Mouse (Mus musculus): ENCODE measurements at regions not wholly inside any gene's neighbourhood (a gene's known extent, or its start where the extent isn't known, plus 50 kb on each side); places are given as distances from the start of the nearest gene placed in this dataset.
"Not testable (repeated sequence)": the region's sequence is repeated elsewhere in the genome, so short reads cannot be mapped to it uniquely, and the experiment has no call there.

DNA sequence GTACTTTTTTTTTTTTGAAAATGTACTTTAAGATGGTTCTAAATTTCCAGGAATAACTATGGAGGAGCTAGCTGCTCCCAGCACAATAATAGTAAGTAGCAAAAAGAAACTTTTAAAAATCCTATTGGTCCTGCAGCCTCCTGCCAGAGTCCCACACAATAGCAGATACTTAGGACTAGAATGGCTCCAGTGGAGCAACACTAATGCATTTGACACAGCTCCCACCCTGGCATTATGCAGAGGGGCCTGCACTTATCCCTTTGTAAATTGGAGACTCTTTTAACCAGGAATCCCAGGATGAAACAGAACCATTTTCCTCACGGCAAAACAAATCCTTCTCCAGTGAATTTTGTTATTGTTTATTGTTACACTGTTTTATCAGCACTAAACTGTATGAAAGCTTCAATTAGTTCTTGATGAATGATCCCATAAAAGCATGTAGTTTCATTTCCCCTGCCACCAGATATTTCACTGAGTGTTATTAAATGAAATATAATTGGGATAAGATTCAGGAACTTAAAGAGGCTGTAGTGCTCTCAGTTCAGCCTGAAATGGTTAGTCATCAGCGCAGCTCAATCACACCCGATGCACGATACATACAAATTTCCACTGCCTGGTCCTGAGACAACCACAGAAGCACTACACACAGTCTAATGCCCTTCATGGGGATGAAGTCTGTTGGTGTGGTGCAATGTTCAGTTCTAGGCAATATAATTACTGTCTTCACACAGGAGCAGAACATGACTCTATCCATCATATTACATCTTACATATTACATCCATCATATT lies 708.6 kb upstream of the Mms22l start:
- DNase-seq (ENCODE audit: low spot score): peak; percentile 90

DNA sequence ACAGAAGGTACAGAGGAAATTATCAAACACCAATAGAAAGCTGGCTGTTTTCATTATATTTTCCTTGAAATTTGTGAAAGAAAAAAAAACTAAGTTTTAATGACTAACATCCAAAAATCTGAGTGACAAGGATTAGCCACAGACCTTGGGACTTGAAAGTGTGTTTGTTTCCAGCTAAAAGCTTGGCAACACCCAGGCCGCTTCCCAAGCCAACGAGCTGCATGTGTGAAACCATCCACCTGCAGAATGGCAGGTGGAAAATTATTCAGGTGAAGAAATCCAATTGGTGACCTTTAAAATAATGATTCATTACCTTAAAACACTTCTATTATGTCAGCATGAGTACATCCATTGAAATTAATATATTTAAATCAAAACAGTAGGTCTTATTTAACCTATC lies 672.7 kb upstream of the Mms22l start:
- no peak for DNase-seq (ENCODE audit: low spot score)

DNA sequence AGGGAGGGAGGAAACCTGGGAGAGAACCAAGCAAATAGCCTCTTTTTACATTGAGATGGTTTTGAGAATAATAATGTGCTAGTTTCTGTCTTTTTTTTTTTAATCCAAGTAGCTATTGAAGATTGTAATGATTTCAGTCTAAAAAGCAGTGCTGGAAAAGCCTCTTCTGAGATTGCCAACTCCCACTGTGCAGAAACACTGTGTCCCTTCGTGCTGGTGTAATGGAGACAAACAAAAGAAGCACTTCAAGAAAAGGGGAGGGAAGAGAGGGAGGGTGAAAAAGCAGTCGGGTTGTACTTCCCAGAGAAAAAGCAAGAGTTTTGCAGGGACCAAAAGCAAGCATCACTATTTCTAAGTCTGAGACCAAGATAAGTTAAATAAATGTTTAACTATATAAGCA lies 669.4 kb upstream of the Mms22l start:
- DNase-seq (ENCODE audit: low spot score): peak; percentile 29

DNA sequence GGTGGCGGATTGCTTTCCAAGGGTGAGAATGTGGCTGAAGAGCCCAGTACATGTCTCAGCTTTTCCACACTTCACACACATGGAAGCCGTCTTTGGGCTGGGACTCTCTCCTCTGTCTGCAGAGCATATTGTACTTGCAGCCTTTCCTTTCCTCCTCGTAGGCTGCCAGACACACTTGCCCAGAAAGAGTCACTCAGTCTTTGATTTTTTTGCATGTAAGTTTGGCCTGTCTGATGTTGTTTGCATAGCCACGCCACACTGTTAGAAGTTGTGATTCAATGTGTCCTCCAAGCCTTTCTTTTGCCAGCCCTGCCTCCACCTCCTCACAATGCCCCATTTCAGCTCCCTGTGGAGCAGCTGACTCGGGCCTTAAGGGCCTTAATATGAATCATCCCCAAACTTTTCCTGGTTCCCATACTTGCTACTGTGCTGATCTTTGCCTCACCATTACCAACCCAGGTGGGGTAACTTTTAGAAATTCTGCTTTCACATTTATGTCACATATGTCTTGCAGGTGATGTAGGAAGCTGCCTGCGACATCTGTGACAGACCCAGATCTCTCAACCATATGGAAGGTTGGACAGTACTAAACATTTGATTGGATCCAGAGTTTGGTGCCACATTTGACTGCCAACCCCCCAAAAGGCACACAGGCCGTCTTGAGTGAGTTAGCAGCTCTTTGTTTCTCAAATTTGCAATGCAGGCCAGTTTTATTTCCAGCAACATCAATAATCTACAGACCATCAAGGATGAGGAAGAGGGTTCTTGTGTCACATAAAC lies 663.7 kb upstream of the Mms22l start:
- no peak for DNase-seq (ENCODE audit: low spot score)

DNA sequence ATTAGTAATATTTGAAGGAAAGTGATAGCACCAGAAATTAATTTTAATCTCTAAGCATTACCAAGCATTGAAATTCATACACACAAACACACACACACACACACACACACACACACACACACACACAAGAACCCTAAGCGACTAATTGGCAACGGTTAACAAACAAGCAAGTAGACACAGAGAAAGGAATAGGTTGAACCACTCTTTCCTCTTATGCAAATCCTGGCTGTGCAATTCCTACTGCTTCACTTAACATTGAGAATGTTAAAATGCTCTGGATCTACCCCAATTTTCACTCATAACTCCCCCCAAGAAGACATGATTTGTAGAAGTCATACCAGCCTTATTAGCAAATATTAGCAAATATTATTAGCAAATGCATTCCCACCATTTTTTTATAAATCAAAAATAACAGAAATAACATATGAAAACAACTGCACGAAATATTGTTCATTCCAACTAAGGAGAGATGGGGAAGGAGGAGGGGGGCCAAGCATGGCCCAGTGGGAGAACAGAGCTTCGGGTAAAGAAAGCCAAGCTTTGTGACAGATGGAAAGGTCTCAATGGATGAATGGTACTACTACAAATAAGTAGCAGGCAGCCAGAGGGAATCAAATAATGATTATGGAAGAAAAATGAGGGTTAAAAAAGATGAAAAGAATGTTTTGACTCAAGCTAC lies 652.5 kb upstream of the Mms22l start:
- DNase-seq (ENCODE audit: low spot score): no peak

DNA sequence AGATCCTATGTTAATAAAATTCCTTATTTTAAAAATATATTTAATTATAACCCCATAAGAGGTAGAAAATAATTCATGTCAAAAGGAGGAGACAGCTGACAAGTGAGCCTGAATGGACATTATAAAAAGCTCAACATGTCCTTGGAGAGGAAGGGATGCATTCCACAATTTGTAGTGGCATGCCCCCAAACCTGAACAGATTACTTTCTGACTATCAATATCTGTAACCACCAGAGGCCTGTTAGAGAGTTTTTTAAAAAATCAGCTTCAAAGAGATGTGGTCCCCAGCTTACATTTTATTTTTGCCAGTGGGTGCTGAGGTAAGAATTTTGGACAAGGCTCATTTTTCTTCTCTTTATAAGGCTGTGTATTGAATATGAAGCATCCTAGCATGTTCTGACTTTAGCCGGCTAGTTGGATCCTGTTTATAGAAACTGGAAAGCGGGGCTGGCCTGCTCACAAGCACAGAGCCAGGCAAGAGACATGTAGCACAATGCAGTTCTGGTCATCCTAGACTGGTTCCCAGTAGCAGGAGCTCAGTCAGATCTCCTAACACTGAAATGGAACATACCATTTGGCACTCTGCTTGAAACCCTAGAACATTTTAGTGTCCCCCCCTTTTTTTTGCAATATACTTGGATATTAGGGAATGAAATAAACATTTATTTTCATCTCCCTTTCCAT lies 651.8 kb upstream of the Mms22l start:
- DNase-seq (ENCODE audit: low spot score): no peak

DNA sequence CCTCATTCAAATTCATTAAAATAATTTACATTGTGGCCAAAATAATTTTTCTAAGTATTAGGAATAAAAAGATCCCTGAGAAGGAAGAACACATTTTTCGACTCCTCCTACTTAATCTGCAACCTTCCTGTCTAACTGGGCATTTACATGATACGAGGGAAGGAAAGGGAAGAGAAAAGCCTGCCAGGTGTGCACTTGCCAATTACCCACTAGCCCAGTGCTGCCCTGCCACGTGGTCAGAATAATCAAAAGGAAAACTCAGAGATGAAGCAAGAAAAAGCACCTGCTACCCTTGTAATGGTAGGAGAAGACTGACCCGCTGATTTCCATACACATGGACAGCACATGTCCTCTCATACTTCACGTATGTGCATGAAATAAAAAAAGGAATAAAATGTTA lies 651.0 kb upstream of the Mms22l start:
- DNase-seq (ENCODE audit: low spot score): no peak

DNA sequence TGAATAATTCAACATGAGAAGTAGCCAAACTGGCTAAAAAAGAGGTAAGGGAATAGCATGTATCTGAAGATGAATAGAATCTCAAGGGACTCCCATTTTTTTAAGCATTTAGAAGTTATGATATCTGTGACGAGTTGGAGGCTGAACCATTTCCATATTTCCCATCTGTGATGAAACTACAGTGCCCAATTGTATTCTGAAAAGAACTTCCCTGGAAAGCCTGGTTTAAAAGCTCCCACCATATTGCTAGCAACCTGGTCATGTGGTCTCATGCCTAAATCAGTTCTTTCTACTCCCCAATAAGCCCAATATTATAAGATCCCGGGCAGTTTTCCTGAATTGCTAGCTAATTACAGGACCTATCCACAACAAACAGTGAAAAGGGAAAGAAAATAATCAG lies 645.6 kb upstream of the Mms22l start:
- DNase-seq (ENCODE audit: low spot score): no peak

DNA sequence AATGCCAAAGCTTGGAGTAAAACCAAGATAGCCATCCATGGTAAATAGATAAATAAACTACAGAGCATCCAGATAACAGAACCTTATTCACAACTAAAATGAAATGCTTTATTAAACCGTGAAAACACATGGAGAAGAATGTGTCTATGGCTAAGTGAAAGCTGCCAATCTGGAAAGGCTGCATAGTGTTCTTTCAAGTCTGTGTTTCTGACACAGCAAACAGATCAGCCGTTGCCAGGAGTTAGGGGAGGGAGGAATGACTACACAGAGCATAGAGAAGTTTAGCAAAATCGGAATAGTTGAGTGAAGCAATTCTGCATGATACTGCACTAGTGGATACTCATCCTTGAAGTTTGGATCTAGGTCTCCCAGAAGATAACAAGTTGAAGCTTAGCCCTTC lies 633.8 kb upstream of the Mms22l start:
- no peak for DNase-seq (ENCODE audit: low spot score)

DNA sequence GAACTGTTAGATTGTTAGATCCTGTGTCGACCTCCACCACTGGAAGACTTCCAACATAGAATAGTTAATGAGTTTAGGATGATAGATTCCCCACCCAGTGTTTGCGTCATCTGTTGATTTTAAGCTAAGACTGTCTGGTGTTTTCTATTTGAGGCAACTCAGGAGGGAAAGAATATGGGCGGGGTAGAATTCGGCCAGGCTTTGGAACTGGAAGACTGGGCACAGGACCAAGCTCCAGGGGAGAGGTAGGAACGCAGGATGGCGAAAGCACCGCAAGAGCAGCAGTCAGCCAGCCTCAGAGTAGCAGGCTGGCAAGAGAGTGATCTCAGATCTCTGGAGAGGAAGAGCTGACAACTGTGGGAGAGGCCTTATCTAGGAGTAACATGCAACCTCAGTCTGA lies 616.2 kb upstream of the Mms22l start:
- no peak for DNase-seq (ENCODE audit: low spot score)

DNA sequence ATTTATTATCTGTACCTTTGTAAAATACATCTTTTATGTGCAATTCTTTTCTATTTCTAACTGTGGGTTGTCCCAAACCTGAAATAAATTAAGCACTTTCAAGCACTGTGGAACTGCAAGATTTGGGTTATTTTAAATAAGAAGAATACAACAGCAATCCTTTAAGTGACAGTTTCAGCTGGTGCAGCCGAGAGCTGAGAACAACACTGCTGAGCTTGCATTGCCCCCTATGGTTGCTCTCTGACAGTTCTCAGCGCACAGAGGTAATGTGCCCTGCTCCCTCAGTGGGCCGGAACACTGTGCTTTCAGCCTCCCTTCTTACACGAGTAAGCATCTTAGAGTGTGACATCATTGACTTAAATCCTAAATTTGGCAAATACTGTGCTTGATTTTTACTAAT lies 582.9 kb upstream of the Mms22l start:
- peak; percentile 70 for DNase-seq (ENCODE audit: low spot score)

DNA sequence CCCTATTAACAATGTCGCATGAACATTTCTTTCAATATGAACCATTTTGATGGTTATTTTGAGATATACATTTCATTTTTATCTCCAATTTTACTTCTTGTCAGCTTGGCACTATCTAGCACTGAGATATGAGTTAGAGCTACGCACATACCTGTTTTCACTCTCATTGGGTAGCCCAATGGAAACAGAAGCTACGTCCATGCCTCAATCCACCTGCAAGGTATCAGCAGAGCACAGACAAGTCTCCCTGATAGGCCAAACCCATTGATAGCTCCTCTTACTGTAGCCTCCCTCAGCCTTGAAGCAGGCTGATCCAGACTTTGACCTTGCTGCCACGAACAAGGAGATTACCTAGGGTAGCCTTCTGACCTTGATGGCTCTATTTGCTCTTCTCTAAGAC lies 582.4 kb upstream of the Mms22l start:
- DNase-seq (ENCODE audit: low spot score): no peak

DNA sequence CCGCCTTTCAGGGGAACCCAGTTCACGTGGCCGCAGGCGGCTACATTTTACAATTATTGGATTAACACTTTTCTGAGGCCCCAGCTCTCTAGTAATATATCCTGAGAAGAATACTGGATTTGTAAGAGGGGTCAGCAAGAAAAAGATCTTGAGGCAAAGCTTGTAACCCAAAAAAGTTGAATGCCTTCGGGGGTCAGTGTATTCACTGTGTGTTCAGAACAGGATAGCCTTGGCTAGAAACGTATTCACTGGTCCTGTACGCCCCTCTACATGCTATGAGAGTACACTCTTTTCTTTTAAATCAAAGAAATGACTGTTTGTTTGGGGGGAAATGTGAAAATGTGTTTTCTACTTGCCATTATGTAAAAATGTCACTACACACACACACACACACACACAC lies 581.8 kb upstream of the Mms22l start:
- DNase-seq (ENCODE audit: low spot score): no peak

DNA sequence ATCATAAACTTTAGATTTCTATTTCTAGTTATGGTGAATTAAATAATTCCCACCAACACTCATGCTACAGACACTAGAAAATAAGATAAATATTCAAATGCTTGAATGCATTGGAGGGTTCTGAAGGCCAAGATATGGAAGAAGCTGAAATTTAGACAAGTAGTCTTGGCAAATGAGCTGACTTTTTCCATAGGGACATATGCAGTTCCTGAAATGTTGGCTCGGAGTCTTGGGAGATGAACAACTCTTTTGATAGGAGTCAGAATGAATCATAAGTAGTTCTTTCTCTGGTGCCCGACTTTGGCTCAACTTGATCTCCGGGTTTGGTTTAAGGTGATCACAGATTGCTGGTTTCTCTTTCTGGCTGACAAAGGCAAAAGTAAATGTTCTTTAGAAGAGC lies 574.7 kb upstream of the Mms22l start:
- DNase-seq (ENCODE audit: low spot score): no peak

DNA sequence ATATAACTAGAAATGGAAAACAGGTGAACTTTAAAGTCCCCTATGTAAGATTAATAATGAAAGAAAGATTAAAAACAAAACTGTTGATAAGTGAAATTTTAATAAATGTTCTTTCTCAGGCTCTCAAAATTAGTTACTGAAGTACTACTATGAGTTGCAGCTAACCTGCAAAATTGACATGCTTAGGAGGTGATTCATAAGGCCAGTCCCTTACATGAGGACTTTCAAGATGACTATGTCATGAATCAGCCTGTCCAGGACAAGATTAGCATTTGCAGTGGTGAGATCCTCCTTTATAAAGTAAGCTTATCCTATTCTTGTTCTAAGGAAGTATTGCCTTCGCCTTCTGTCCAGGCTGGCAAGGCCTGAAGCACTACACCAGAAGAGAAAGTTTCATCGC lies 542.1 kb upstream of the Mms22l start:
- no peak for DNase-seq (ENCODE audit: low spot score)

DNA sequence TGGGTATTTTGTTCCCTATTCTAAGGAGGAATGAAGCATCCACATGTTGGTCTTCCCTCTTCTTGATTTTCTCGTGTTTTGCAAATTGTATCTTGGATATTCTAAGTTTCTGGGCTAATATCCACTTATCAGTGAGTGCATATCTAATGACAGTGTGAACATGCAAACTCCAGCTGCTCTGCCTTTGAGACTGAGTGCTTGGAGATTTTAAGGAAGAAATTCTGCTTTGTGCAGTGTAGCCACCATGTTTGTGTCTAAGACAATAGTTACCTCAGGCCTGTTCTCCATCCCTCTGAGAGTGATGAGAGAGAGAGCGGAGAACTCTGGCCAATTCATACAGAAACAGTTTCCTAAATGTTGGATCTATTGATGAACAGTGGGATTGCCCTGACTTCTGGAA lies 514.1 kb upstream of the Mms22l start:
- DNase-seq (ENCODE audit: low spot score): not testable (repeated sequence)

DNA sequence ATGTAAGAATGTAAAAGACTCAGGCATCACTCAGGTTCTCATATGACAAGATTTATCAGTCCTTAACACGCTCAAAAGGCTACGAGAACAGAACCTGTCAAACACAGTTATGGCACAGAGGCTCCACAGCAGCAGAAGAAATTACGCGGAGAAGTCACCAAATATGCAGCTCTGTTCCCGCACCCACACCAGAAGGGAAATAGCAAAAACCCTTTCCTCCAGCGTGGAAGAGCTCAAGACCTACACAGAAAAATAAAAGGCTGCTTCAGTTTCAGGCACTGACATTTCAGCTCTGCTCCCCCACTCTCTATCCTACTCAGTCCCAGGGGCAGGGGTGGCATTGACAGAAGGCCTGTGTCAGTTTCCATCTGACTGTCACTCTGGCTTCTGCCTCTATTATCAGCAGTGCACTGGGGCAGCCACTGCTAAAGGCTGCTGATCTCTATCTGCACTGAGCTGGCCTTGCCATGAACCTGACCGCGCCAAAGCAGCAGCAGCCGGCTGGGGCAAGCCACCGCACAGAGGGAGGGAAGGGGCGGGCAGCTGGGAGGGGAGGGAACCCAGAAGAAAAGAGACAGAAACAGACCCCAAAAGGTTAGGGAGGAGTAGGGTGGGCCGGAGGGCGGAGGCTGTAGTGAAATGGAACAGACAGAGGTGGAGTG lies 513.3 kb upstream of the Mms22l start:
- peak; percentile 81 for DNase-seq (ENCODE audit: low spot score)

DNA sequence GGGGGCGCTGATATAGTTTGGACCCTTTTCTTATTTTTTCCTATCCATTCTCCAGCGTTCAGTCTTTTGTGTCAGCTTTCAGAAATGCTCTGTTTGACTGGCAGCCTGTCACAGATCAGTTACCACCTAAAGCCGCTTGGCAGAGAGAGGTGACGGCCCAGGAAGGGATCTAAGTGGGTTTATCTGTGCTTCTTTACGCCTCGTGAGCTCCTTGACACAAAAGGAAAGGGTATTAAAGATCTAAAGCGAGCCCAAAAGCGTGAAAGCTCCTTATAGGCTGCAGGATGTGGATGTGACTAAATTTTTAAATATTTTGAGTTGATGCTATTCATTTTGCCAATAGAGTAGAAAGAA lies 512.8 kb upstream of the Mms22l start:
- DNase-seq (ENCODE audit: low spot score): peak; percentile 72

DNA sequence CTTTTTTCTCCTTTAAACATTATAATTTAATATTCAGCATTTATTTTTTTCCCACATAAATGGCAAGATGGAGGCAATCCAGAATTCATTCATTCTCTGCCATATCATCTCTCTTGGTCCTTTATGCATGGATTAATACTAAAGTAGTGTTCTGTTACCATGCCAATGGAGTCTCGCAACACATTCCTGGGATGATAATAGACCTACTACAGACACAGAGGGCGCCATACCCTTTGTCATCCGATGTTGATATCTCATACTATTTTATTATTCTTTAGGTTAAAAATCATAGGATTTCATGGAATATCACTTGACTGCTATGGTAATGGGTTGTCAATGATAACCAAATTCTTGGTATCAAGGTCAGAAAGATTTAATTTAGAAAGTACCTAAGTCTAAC lies 512.2 kb upstream of the Mms22l start:
- peak; percentile 16 for DNase-seq (ENCODE audit: low spot score)

DNA sequence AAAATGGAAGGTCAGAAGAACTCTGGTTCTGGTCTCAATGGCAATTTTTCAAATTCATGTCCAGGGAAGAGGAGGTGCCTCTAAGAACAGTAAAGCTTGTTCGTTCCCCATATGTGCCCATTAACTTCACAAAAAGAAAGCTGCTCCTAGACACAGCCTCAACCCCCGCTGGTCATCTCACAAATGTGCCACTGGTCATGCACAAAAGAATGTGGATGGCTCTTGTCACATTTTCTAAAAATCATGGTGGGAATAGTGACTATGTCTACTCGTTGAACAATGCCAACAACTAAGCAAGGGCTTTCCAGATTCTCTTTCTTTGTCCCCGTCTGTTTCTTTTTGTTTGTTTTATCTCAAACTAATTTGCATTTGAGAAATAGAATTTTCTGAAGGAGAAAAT lies 510.3 kb upstream of the Mms22l start:
- peak; percentile 80 for DNase-seq (ENCODE audit: low spot score)

DNA sequence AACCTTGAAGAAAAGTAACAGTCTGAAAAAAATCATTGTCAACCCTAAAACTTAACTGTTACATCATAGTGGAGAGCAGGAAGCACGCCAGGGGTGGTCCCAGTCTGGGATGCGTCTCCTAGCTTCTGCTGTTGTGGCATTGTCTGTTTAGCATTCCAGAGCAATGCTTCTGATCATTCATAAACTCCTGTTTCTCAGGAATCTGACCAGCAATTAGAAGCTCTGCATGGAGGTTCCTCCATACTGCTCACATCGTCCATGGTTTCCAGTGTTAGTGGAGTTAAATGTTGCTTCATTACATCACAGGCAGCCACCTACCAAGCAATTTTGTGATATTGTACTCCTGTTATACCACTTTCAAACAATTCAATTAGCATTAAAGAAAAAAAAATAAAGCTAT lies 502.4 kb upstream of the Mms22l start:
- DNase-seq (ENCODE audit: low spot score): peak; percentile 31

Data from retina, embryonic 14.5 days (tissue).